Mouse (Mus musculus) testis, adult 2 months (tissue): ENCODE results near the gene Muc13.

Experiments used
- CTCF ChIP-seq: fragments of 200-500 bp; IDR thresholded peaks from 2 replicates; pipeline ENCODE4 v1.5.1; 2012; ENCODE audit warnings: low read depth, mild to moderate bottlenecking, inconsistent platforms, low read length, moderate library complexity; ENCODE audit not compliant: control insufficient read depth, insufficient read depth, insufficient replicate concordance
- POLR2A ChIP-seq: fragments of 200-500 bp; IDR thresholded peaks from 2 replicates; pipeline ENCODE4 v1.6.1; 2012; ENCODE audit warnings: low read depth, mild to moderate bottlenecking, inconsistent platforms, low read length, moderate library complexity; ENCODE audit not compliant: control insufficient read depth

- TF ChIP-seq POLR2A: no peak
- no peak for TF ChIP-seq CTCF
Measured at GRCm38 (mm10) chr16:33795887-33796286, 2.0 kb downstream of the Muc13 start.
